Mouse (Mus musculus) stomach, adult 2 months (tissue): ENCODE measurements around the gene Grk4. TPM values are rescaled to one million over a fixed set of nuclear protein-coding genes. Genes with fewer than 3 reads are reported as not detected.

Experiments
- polyA plus RNA-seq: library from polyadenylated mRNA; depleted of rRNA; stranded (reverse); fragments of >200 nt; gene quantifications from 2 replicates; pipeline ENCODE4 v1.2.3, GENCODE M21; 2012; rRNA removed

Gene Grk4
- polyA plus RNA-seq, result 0.47 and 0.50 TPM in 2 replicates

GRCm38 (mm10) chr5:34659686-34660590, at the start of gene Grk4, which contains the start of gene Nop14:
Gene Grk4 (plus strand): TSS chr5:34660379.
Gene Nop14 (minus strand): TSS chr5:34660148.

GRCm38 (mm10) chr5:34636481-34637287, 23.5 kb upstream of the Grk4 start, which contains the start of gene Mfsd10:
Gene Mfsd10 (minus strand): TSS chr5:34637212.

GRCm38 (mm10) chr5:34761509-34761908, 101.3 kb downstream of the Grk4 start, which contains the start of gene Htt:
Gene Htt (plus strand): TSS chr5:34761740.

Other genes starting within 250 kb of the Grk4 start
- gene Tnip2, start 146.4 kb upstream of the Grk4 start, polyA plus RNA-seq, result 19.3 and 21.5 TPM in 2 replicates
- gene Sh3bp2, start 134.5 kb upstream of the Grk4 start, polyA plus RNA-seq, result 2.6 and 3.1 TPM in 2 replicates
- 68.9 and 77.1 TPM in 2 replicates for gene Add1, start 86.7 kb upstream of the Grk4 start, polyA plus RNA-seq
- 76.0 and 90.2 TPM in 2 replicates for gene Mfsd10, start 23.2 kb upstream of the Grk4 start, polyA plus RNA-seq
- gene Nop14, start 231 bp upstream of the Grk4 start, polyA plus RNA-seq, result 4.3 and 4.9 TPM in 2 replicates
- 3.3 and 4.4 TPM in 2 replicates for gene Htt, start 101.4 kb downstream of the Grk4 start, polyA plus RNA-seq
- gene Msantd1, start 247.6 kb downstream of the Grk4 start, polyA plus RNA-seq, result 1.7 and 2.6 TPM in 2 replicates